Mouse (Mus musculus): Measurements from ENCODE around the gene Aunip.

Gene Aunip

DNA sequence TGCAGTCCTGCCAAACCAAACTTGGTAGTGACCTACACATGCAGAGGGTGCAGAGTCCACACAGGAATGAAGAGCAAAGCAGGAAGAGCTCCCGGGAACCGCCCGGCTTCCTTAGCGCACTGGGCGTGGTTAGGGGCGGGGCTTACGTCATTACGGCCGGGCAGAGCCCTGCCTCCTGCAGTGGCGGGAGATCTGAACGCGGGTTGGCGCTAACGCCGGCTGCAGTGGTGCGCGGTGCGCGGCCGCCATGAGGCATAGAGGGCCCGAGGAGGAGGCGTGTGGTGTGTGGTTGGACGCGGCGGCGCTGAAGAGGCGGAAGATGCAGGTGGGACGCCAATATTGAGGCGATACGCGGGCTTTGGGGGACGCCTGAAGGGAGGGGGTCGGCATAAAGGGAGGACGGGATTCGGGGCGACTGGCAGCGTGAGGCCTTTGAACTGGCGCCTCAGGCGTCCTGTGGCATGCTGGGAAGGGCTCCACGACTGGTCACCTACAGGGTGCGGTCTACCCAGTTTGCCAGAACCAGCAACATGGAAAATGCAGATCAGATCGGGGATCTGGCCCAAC, at the start of gene Aunip:
Gene Aunip, plus strand, starts transcription at position 155 of the 567 bp plus-strand sequence.
- DNase-seq (ENCODE audit: low spot score in 2 of 2), result peak; percentile 63 to 89

DNA sequence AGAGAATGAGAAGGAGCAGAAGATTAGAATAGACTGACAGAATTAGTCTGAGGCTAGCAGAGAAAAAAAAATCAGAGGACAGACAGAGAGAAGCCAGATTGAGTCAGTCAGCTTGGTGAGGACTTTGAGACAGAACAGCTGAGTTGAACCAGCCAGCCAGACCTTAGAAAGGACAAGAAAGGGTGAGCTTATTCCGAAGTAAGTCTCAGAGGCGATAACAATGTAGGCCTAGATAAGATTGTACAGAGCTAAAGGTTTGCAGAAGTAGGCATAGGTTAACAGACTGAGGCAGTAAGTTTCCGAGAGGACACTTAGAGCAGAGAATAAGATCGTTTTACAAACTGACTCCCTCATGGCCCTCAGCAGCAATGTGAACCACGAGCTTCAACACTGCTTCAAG, 49.5 kb upstream of the Aunip start:
- DNase-seq (ENCODE audit: low spot score in 2 of 2), result no peak

DNA sequence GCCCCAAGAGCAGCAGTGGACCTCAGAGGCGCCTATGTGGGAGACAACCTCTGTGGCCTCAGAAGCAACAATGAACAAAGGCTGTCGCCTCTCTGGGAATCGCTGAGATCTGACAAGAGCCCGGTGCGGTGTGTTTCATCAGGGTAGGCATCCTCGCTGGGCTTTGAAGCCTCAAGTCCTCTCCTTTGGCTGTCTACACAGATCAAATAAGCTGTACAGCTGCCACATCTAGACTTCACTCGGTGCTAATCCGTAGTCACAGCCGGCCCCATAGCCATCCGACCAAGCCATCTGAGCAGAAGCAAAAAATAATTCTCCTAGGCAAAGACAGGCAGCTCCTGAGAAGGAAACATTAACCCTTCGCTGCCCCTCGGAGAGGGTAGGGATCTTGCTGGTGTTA, 45.0 kb upstream of the Aunip start:
- DNase-seq (ENCODE audit: low spot score in 2 of 2), result no peak

- no peak for DNase-seq (ENCODE audit: low spot score in 2 of 2)
Measured at GRCm38 (mm10) chr4:134466381-134467262, 44.2 kb upstream of the Aunip start.

GRCm38 (mm10) chr4:134467435-134468214, 43.2 kb upstream of the Aunip start:
- no peak for DNase-seq (ENCODE audit: low spot score in 2 of 2)

DNA sequence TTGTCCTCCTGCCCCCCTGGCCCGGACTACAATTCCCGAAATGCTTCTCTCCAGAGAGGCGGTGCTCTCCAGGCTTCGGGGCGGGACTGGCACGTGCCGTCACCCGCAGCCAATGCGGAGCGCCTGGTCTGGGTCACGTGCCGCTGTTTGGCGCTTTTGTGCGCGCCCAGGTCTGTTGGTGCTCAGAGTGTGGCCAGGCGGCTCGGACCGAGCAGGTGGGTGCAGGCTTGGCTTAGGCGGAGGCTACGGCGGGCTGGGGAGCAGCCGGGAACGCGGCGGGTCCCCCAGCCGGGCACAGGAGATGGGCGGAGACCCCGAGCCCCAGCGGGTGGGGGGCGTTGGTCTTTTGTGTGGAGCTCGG, 42.6 kb upstream of the Aunip start, which contains the start of gene Stmn1:
Gene Stmn1, plus strand, starts transcription at position 106 of the 361 bp plus-strand sequence.
- DNase-seq (ENCODE audit: low spot score in 2 of 2), result peak; percentile 85 to 94

DNA sequence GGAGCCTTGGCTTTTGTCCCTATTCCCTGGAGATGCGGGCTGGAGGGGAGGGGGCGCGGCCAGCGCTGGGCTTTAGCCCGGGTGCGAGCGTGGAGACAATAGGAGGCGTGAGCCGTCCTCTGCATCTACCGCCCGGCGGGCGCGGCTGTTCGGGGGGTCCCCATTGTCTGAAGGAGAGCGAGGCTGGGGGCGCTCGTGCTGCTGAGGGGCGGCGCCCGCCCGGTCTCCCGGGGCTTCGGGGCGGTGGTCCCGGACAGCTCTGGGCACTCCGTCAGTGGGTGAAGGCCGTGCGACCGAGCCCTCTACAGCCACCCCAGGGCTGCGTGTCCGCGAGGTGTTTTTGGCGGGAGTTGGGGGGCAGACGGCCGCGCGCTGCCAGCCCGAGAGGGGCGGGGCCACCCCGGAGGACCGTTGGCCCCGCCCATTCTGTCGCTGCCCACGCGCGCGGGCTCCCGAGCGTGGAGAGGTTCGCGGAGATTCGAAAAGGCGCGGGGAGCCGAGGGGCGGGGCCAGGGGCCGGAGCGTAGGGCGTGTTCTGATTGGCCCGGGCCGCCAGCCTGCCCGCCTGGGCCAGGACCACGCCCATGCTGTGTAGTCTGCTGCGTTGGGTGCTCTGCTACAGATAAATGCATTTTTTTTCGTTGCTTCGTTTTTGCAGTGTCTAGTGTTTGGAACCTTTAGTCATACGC, 42.1 kb upstream of the Aunip start:
- peak; percentile 94 to 98 for DNase-seq (ENCODE audit: low spot score in 2 of 2)

- no peak for DNase-seq (ENCODE audit: low spot score in 2 of 2)
Measured at GRCm38 (mm10) chr4:134469341-134469796, 41.4 kb upstream of the Aunip start.

DNA sequence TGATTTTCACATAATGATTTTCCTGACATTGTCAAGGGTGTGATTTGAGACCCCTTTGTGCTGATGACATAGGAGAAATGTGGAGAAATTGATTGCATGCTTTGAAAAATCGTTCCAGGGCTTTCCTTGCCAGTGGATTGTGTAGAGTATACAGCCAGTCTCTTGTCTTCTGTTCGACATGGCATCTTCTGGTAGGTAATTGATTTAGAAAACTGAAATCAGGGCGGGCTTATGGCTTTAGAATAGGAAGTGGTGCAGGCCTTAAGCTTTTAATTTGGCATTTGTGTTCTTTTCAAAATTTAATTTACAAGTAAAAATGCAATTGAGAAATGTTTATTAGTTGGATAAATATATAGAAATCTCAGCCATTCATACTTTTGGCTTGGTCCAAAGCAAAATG, 40.8 kb upstream of the Aunip start:
- DNase-seq (ENCODE audit: low spot score in 2 of 2), result no peak

GRCm38 (mm10) chr4:134471469-134471868, 39.3 kb upstream of the Aunip start:
- DNase-seq (ENCODE audit: low spot score in 2 of 2), result no peak

DNA sequence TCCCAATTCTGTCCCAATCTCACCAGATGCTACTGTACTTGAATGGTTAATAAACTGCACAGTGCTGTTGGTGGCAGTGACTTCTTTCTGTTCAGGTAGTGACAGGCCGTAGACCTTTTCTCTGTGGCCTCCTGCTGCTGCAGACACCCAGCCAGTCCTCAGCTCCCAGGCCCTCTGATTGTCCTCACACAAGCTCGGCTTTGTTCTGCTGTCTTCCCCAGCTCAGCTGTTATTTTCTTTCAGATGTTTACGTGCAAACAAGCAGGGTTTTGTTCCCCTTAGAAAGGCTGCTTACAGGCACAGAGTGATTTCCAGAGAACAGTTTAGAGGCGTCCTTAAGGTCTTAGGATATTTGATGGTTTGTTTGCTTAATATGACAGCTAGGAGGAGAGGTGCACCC, 37.0 kb upstream of the Aunip start:
- no peak for DNase-seq (ENCODE audit: low spot score in 2 of 2)

GRCm38 (mm10) chr4:134474240-134474639, 36.6 kb upstream of the Aunip start:
- no peak for DNase-seq (ENCODE audit: low spot score in 2 of 2)

GRCm38 (mm10) chr4:134476899-134477298, 33.9 kb upstream of the Aunip start:
- DNase-seq (ENCODE audit: low spot score in 2 of 2), result no peak

GRCm38 (mm10) chr4:134478031-134478430, 32.8 kb upstream of the Aunip start:
- peak; percentile 98 for DNase-seq (ENCODE audit: low spot score in 2 of 2)

- DNase-seq (ENCODE audit: low spot score in 2 of 2), result no peak
Measured at GRCm38 (mm10) chr4:134479839-134480238, 31.0 kb upstream of the Aunip start.

GRCm38 (mm10) chr4:134480864-134481263, 29.9 kb upstream of the Aunip start:
- DNase-seq (ENCODE audit: low spot score in 2 of 2), result peak; percentile 63 to 79

DNA sequence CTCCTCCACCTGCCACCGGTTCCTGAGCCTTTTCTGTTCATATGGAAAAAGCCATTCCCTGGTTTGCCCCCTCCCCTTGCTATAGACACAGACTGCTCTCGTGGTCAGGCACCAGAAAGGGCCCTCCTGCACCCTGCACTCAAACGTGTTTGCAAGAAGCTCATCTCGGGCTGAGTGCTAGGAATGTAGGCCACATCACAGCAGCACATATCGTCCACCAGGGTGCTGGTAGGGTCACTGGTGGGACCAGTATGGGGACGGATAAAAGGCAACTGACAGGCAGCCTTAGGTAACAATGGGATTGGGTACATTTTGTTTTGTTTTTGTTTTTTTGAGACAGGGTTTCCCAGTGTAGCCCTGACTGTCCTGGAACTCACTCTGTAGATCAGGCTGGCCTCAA, 29.5 kb upstream of the Aunip start:
- DNase-seq (ENCODE audit: low spot score in 2 of 2), result no peak

DNA sequence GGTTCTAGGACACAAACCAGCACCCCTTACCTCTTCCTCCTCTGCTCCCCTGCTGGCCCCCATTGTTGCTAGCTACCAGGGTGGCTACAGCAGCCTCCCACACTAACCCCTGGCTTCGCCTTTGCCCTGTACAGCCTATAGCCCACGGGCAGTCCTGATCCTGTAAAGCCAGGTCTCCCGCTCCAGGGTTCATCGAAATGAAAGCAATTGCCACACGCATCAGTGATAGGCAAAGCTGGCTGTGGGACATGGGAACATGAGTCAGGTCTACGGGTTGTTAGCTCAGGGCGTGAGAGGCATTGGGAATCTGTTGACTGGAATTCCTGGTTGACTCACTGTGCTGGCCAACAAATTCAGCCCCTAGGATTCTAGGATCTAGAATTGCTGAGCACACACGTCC, 28.4 kb upstream of the Aunip start:
- DNase-seq (ENCODE audit: low spot score in 2 of 2), result no peak

DNA sequence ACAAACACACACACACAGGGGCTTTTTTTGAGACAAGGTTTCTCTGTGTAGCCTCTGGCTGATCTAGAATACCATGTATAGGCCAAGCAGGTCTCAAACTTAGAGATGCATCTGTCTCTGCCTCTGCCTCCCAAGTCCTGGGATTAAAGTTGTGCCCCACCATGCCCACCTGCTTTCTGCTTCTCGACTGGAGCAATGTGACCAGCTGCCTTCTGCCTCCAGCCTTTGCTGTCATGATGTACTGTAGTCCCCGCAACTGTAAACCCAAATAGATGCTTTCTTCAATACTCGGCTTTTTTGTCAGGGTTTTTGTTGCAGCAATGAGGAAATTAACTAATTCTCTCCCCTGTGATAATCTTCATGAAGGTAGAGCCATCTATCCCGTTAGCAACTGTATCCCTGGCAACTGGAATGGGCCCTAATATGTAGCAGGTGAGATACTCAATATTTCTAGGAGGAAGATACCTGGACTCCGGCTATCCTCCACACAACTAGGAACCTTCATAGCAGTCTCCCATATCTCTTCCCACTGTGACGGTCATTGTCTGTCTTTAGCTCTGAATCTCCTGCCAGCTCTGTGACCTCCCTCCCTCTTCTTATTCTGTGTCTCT, 27.6 kb upstream of the Aunip start:
- no peak for DNase-seq (ENCODE audit: low spot score in 2 of 2)

DNA sequence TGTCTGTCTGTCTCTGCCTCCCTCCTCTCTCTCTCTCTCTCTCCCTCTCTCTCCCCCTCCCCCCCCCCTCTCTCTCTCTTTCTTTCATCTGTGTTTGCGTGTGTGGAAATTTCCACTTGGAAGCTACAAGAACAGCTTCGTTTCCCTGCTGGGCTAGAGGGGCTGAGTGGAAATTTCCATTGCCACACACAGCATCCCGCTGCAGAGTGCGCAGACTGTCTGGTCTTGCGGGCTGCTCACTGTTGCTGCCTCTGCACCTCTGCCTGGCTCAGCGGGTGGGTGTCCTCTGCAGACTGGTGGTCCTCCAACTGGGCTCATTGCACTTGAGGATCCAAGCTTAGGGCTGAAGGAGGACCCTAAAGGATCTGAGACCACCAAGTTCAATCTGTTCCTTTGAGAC, 27.1 kb upstream of the Aunip start:
- DNase-seq (ENCODE audit: low spot score in 2 of 2), result no peak

GRCm38 (mm10) chr4:134484231-134484630, 26.6 kb upstream of the Aunip start:
- no peak for DNase-seq (ENCODE audit: low spot score in 2 of 2)

Data from cerebellum, postnatal 4 days (tissue).